Mouse (Mus musculus) bone marrow, adult 2 months (tissue): ENCODE data around the gene Hoxa2. TPM values are rescaled to one million over a fixed set of nuclear protein-coding genes. Genes with fewer than 3 reads are reported as not detected.

Experiments used
- H3K27ac ChIP-seq: fragments of 200-500 bp; 2 replicates; pipeline ENCODE4 v1.5.1; 2012; ENCODE audit warnings: low read depth, mild to moderate bottlenecking, control low read depth, inconsistent platforms, low read length; ENCODE audit not compliant: control insufficient read depth, poor library complexity, insufficient read depth
- H3K4me1 ChIP-seq: fragments of 200-500 bp; 2 replicates; pipeline ENCODE4 v1.6.1; 2011; ENCODE audit warnings: low read length; ENCODE audit not compliant: control insufficient read depth, insufficient read depth
- H3K4me3 ChIP-seq: fragments of 200-500 bp; replicated peaks from 2 replicates; pipeline ENCODE3; 2011; ENCODE audit warnings: mild to moderate bottlenecking, low read depth, low read length, control low read depth; ENCODE audit not compliant: control insufficient read depth
- CTCF ChIP-seq: fragments of 200-500 bp; IDR thresholded peaks from 2 replicates; pipeline ENCODE4 v1.5.1; 2011; ENCODE audit warnings: low read length, control low read depth; ENCODE audit not compliant: control insufficient read depth, insufficient read depth
- POLR2A ChIP-seq: fragments of 200-500 bp; IDR thresholded peaks from 2 replicates; pipeline ENCODE4 v1.6.1; 2011; ENCODE audit warnings: low read depth, mild to moderate bottlenecking, control low read depth, low read length, borderline replicate concordance; ENCODE audit not compliant: control insufficient read depth
- WGBS: fragments of 180-500 bp; shearing (Covaris S2); methylation state at CpG from one replicate; pipeline ENCODE4 v1.1.7; 2018; 5-methylcytosine and 5-hydroxymethylcytosine counted together
- polyA plus RNA-seq: library from polyadenylated mRNA; stranded (reverse); fragments of >200 nt; gene quantifications from 2 replicates; pipeline ENCODE4 v1.2.4, GENCODE M21; 2011; ENCODE audit warnings: low replicate concordance; ENCODE audit not compliant: missing spikeins, insufficient read depth, insufficient read length

Hoxa2 gene
- polyA plus RNA-seq, 1 experiment, result 1.4 TPM

DNA sequence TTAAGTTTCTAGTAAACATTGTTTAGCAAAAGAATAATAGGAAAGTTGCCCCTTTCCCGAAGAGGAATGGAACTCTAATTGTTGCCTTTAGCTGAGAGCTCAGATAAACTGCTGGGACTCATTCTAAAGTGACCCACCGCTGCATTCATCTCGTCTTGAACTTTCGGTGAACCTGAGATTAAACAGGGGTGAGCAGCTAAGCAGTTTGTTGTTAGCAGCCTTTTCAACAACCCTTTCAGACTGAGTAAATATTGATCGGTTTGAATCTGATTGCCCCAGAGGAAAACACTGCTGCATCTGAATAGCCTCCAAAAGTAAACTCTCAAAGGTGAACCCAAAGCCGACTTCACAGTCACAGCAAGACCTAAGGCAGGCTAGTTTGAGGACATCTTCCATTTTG, 11.4 kb downstream of the Hoxa2 start:
- no peaks in the 10 kb centered on the region for H3K4me1 ChIP-seq
- H3K4me3 ChIP-seq, result no peak overlapping the region
- WGBS, result 24% methylated on average over 6 of the region's 6 CpGs
- TF ChIP-seq CTCF, result no peak
- no peak for TF ChIP-seq POLR2A
- no peak overlapping the region for H3K27ac ChIP-seq

DNA sequence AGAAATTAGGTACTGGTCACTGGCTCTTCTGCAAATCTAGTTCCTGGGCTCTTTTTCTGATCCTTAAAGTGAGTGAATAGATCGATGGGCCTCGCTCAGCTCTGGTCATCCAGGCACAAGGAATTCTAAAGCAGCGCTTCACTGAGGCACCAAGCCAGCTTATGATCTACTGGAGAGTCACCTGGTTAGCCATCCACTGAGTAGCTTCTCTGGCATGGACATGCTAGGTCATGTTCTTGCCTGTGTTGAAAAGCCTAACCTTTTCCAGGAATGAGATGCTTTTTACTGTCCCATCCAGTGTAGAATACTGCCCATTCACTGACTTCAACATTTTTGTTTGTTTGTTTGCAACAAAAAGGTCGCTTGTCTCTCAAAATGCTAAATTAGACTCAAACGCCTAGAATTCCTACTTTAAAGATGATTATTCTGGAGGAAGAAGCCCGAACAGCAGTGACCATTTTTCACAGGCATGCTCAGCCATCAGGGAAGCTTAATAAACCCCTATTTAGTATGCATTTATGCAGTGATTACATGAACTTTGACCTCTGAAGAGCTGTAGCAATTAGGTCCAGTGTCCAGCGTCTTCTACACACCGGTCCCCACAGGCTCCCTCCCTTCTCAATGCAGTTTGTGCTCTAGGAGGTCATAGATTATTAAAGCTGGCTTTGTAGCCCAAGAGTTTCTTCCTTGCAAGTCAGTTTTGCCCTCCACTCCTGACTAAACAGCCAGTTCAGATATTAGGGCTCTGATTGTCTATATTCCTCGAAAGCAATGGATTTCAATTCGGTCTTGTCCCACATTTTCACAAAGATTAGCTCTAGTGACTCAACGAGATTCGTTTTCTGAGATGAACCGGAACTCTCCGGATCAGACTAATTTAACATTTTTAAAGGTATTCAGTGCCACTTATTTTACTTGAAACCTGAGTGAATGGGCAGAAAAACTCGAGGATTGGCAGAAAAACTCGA, 12.1 kb downstream of the Hoxa2 start:
- Histone ChIP-seq H3K4me1 (no peaks in the 10 kb centered on the region), H3K4me3 (no peak overlapping the region), H3K27ac (no peak overlapping the region)
- 35% methylated on average over 16 of the region's 16 CpGs for WGBS
- TF ChIP-seq POLR2A, result no peak
- TF ChIP-seq CTCF, result no peak

GRCm38 (mm10) chr6:52151571-52151970, 13.1 kb downstream of the Hoxa2 start:
- no peak for TF ChIP-seq POLR2A
- no peak for TF ChIP-seq CTCF
- Histone ChIP-seq H3K4me1 (no peaks in the 10 kb centered on the region), H3K4me3 (no peak overlapping the region), H3K27ac (no peak overlapping the region)
- WGBS, result 37% methylated on average over 4 of the region's 4 CpGs

DNA sequence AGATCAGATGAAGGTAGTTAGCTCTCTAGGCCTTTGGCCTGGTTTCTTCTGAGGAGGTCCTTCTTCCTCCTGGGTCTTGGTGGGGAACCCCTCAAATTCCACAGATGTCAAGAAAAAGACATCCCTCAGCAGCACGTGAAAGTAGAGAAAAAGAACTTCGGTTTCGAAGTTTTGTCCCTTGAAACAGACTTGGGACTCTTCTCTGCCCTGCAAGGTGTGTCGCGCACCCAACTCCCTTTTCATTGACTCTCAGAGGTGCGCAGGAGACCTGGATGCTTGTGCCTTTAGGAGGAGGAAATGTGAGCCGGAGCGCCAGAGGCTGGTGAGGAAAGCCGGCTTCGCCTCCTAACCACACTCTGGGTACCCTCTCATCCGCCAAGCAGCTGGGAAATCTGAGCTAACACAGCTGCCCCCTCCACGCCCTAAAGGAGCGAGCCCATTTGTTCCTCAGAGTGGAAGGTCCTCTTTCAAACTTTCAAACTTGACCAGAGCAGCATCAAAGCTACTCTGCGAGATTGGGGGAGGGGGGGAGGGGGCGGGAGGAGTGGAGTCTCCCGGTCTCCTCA, 14.1 kb downstream of the Hoxa2 start:
- TF ChIP-seq CTCF, result no peak
- TF ChIP-seq POLR2A, result no peak
- H3K4me3 ChIP-seq, result no peak overlapping the region
- no peak overlapping the region for H3K27ac ChIP-seq
- no peaks in the 10 kb centered on the region for H3K4me1 ChIP-seq
- 26% methylated on average over 16 of the region's 16 CpGs for WGBS

DNA sequence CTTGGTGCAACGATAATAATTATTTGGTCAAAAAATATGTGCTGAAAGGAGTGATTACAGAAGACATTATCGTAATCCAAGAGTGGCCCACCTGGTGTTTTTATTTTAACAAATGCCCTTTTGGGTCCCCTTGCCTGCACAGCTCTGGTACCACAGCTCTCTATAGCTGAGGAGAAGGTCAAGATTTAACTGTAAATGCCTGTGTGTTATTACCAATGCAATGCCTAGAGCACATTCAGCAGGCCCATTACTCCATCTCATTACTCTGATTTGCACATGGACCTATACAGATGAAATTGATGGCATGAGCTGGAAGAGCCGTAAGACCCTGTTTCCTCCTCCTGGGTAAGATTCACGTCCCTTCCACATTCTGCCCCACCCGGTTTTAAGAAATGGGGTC, 25.5 kb downstream of the Hoxa2 start:
- Histone ChIP-seq H3K27ac (no peak overlapping the region), H3K4me1 (no peaks in the 10 kb centered on the region), H3K4me3 (no peak overlapping the region)
- 86% methylated on average over 5 of the region's 5 CpGs for WGBS
- TF ChIP-seq POLR2A, result no peak
- no peak for TF ChIP-seq CTCF

DNA sequence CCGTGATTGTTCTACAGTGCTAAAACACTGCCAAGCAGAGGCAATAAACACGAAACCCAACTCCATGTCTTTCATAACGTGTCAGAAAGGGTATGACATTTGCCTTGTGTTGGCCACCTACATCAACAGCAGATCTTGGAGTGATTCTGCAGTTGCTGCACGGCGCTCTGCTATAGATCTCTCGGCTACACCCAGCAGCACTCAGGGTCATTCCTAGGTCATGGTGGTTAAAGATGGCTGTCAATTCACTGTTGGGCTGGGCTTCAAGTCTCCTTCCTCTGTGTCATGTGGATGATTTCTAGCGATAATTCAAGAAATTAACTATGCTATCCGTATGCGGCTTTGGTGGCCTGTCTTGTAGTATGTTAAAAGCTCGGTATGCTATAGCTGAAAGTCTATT, 26.1 kb downstream of the Hoxa2 start:
- H3K4me3 ChIP-seq, result no peak overlapping the region
- H3K4me1 ChIP-seq, result no peaks in the 10 kb centered on the region
- 84% methylated on average over 10 of the region's 10 CpGs for WGBS
- H3K27ac ChIP-seq, result no peak overlapping the region
- TF ChIP-seq CTCF (no peak), POLR2A (no peak)

DNA sequence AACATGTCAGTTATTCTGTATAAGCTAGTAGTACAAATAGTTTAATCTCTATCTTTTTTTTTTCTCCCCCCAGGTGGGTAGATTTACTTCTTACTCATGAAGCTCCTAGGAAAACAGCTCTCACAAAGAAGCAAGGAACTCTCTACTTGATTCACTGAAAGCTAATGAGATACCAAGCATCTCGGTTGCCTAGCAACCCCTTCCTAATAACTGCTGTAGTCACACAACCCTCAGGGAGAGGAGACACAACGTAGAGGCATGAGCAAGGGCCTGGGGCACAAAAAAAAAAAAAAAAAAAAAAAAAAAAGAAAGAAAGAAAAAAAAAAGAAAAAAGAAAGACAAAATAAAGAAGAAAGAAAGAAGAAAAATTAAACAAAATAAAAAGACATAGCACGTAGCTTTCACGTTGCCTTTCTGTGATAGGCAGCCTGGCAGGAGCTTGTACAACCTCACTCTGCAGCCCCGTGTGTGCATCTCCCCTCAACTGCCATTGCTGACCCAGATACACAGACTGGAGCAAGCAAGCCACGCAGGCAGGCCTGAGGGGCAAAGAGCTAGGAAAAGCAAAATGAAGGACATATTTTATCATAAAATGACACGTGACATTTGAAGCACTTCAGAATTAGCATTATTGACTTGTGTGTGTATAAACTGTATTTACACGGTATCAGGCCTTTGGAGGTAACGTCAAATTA, 26.6 kb downstream of the Hoxa2 start:
- Histone ChIP-seq H3K27ac (no peak overlapping the region), H3K4me3 (no peak overlapping the region), H3K4me1 (no peaks in the 10 kb centered on the region)
- 80% methylated on average over 9 of the region's 9 CpGs for WGBS
- TF ChIP-seq POLR2A, result no peak
- no peak for TF ChIP-seq CTCF

- H3K4me1 ChIP-seq, result no peaks in the 10 kb centered on the region
- TF ChIP-seq POLR2A (no peak), CTCF (no peak)
- H3K27ac ChIP-seq, result no peak overlapping the region
- no peak overlapping the region for H3K4me3 ChIP-seq
- 84% methylated on average over 4 of the region's 4 CpGs for WGBS
Observed at GRCm38 (mm10) chr6:52123673-52124072, 41.0 kb downstream of the Hoxa2 start.
